Comparison of ENCODE assay signal across 8 mouse cellular contexts in the genomic region with DNA sequence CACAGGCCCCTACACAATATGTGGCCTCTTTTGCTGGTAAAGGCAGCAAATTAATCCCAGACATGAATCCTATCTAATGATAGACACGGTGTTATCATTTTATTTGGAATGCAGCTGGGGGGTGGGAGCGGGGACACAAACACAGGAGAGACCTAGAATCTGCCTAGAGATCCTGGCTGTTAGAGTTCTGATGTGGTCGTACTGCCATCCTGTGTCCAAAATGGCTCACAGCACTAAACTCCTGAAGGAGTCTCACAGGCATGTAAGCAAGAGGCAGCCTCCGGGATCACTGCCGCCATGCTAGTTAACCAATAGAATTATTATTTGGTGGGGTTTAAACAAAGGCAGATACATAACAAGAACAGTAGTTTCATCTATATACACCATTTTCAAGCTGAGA. TPM values are rescaled to one million over a fixed set of nuclear protein-coding genes. Genes with fewer than 3 reads are reported as not detected.
DNase-seq lines count a peak whose midpoint lies in the region; ATAC-seq lines count a peak whose summit lies in the region.

No protein-coding gene starts in this region.

- ATAC-seq in CD4-positive, CD25-positive, alpha-beta regulatory T cell, adult 4 months = no peak
- ATAC-seq in hematopoietic stem cell, adult 5-6 weeks (replicated peaks in 1 of 2; ENCODE audit: insufficient read depth in 1 of 2, low FRiP score in 2 of 2, low TSS enrichment in 1 of 2, low read depth in 1 of 2, poor library complexity in 2 of 2, severe bottlenecking in 2 of 2) = peak; percentile 31 to 62; a peak in 2 of 4 replicates
- ATAC-seq in megakaryocyte progenitor cell, adult 5-6 weeks (replicated peaks; ENCODE audit: poor library complexity) = peak; percentile 81
- peak; percentile 65; the same call in 1 of the 2 replicates for ATAC-seq in stomach, embryonic 14.5 days (ENCODE audit: insufficient number of reproducible peaks, insufficient read depth, low FRiP score, low read depth)

- peak; percentile 48 for DNase-seq in CD4-positive, CD25-positive, alpha-beta regulatory T cell, adult 2 months (ENCODE audit: low read depth, low spot score)
- DNase-seq in CD4-positive helper T cell, adult 2 months (ENCODE audit: low read depth, low spot score) = peak; percentile 17
- peak; percentile 71 for DNase-seq in embryo, embryonic 11 days
- peak; percentile 29 to 68 for DNase-seq in layer of hippocampus, postnatal 14 days (ENCODE audit: low spot score in 2 of 2)

- H3K4me2 ChIP-seq in stomach, embryonic 14.5 days (replicated peaks; ENCODE audit: low read depth, low read length) = no peak overlapping the region

- no peaks in the 10 kb centered on the region for H3K9me3 ChIP-seq in stomach, embryonic 14.5 days (ENCODE audit: control insufficient read depth, low read depth, low read length)

- H3K4me3 ChIP-seq in stomach, embryonic 14.5 days (ENCODE audit: low read depth, low read length) = no peak overlapping the region

- no peaks in the 10 kb centered on the region for H3K27me3 ChIP-seq in stomach, embryonic 14.5 days (ENCODE audit: control insufficient read depth, insufficient read depth, low read length)

- 20% methylated on average over 5 of the region's 5 CpGs for WGBS in stomach, embryonic 14.5 days

- no peak overlapping the region for H3K9ac ChIP-seq in stomach, embryonic 14.5 days (replicated peaks; ENCODE audit: low read depth, low read length)

- no peak overlapping the region for H3K27ac ChIP-seq in stomach, embryonic 14.5 days (ENCODE audit: low read length)

- no peaks in the 10 kb centered on the region for H3K36me3 ChIP-seq in stomach, embryonic 14.5 days (ENCODE audit: control insufficient read depth, insufficient read depth, low read length)

- no peaks in the 10 kb centered on the region; the same call in 1 of the 2 replicates for H3K4me1 ChIP-seq in stomach, embryonic 14.5 days (ENCODE audit: control insufficient read depth, insufficient read depth, low read length)

RNA-seq across cellular contexts. Expression of a gene that starts 10.5 kb away (rescaled TPM):
- 100 to 1,000 TPM; 237 to 281 TPM for polyA plus RNA-seq in CD4-positive, CD25-positive, alpha-beta regulatory T cell, adult 4 months (2017; shearing (Covaris generic))
- 70.0 and 135 TPM in 2 replicates for total RNA-seq in hematopoietic stem cell, adult 5-6 weeks (2017)
- 10 to 100 TPM; 59.8 to 62.8 TPM for total RNA-seq in layer of hippocampus, postnatal 14 days (2021)
- total RNA-seq in megakaryocyte progenitor cell, adult 5-6 weeks (2015) = 198 and 201 TPM in 2 replicates
- total RNA-seq in megakaryocyte progenitor cell, adult 5-6 weeks (2017) = 151 and 173 TPM in 2 replicates
- polyA plus RNA-seq in stomach, embryonic 14.5 days (2014; fragmentation: Nextera tagmentation; extraction: Ambion mirVana) = 259 and 261 TPM in 2 replicates

RNA-seq across cellular contexts. Expression of a gene that starts 28.2 kb away (rescaled TPM):
- 100 to 1,000 TPM in 1 of 2 experiments, 10 to 100 TPM in 1; 81.6 to 125 TPM for polyA plus RNA-seq in CD4-positive, CD25-positive, alpha-beta regulatory T cell, adult 4 months (2017; shearing (Covaris generic))
- 170 and 204 TPM in 2 replicates for total RNA-seq in hematopoietic stem cell, adult 5-6 weeks (2017)
- 10 to 100 TPM; 69.2 to 84.9 TPM for total RNA-seq in layer of hippocampus, postnatal 14 days (2021)
- 338 and 369 TPM in 2 replicates for total RNA-seq in megakaryocyte progenitor cell, adult 5-6 weeks (2015)
- total RNA-seq in megakaryocyte progenitor cell, adult 5-6 weeks (2017) = 281 and 317 TPM in 2 replicates
- 202 and 226 TPM in 2 replicates for polyA plus RNA-seq in stomach, embryonic 14.5 days (2014; fragmentation: Nextera tagmentation; extraction: Ambion mirVana)

RNA-seq across cellular contexts. Expression of a gene that starts 31.1 kb away (rescaled TPM):
- under 1 TPM; 0.07 to 0.13 TPM for polyA plus RNA-seq in CD4-positive, CD25-positive, alpha-beta regulatory T cell, adult 4 months (2017; shearing (Covaris generic))
- total RNA-seq in hematopoietic stem cell, adult 5-6 weeks (2017) = not detected in 2 replicates
- total RNA-seq in layer of hippocampus, postnatal 14 days (2021) = under 1 TPM in 1 of 2 experiments, not detected in 1; 0.14 TPM
- not detected in 2 replicates for total RNA-seq in megakaryocyte progenitor cell, adult 5-6 weeks (2015)
- total RNA-seq in megakaryocyte progenitor cell, adult 5-6 weeks (2017) = not detected in 2 replicates
- polyA plus RNA-seq in stomach, embryonic 14.5 days (2014; fragmentation: Nextera tagmentation; extraction: Ambion mirVana) = 18.3 and 20.2 TPM in 2 replicates

Comparison
In these comparisons a context has a peak if more than half of its experiments do, and no peak if none do; other contexts are left out.
1. DNase-seq: peak in every context shown above with its lines; median percentile 71 in embryo, embryonic 11 days; 48 in layer of hippocampus, postnatal 14 days; 48 in CD4-positive, CD25-positive, alpha-beta regulatory T cell, adult 2 months; 17 in CD4-positive helper T cell, adult 2 months.